Mouse (Mus musculus) heart, adult 2 months (tissue): ENCODE data around the gene Eefsec. TPM values are rescaled to one million over a fixed set of nuclear protein-coding genes. Genes with fewer than 3 reads are reported as not detected.

ENCODE experiments used
- DNase-seq, 2 experiments: peaks; one replicate each; pipeline ENCODE4 v3.0.0; 2021
- H3K27ac ChIP-seq: fragments of 200-600 bp; 2 replicates; pipeline ENCODE4 v1.8.1; 2022
- H3K27me3 ChIP-seq: fragments of 200-500 bp; 2 replicates; pipeline ENCODE4 v1.6.1; 2012; ENCODE audit warnings: mild to moderate bottlenecking, low read length, inconsistent platforms, mixed read lengths; ENCODE audit not compliant: control insufficient read depth, insufficient read depth
- H3K36me3 ChIP-seq: fragments of 200-500 bp; 2 replicates; pipeline ENCODE4 v1.6.1; 2012; ENCODE audit warnings: low read length, inconsistent platforms; ENCODE audit not compliant: control insufficient read depth, insufficient read depth
- H3K4me1 ChIP-seq: fragments of 200-500 bp; 2 replicates; pipeline ENCODE4 v1.6.1; 2011; ENCODE audit warnings: low read length; ENCODE audit not compliant: control insufficient read depth, insufficient read depth
- H3K4me3 ChIP-seq: fragments of 200-600 bp; 2 replicates; pipeline ENCODE4 v1.8.1; 2022
- H3K79me2 ChIP-seq: fragments of 200-500 bp; replicated peaks from 2 replicates; pipeline ENCODE4 v1.6.1; 2012; ENCODE audit warnings: mild to moderate bottlenecking, inconsistent platforms, low read length, moderate library complexity, mixed read lengths; ENCODE audit not compliant: control insufficient read depth, insufficient read depth
- H3K9ac ChIP-seq: fragments of 200-500 bp; 2 replicates; pipeline ENCODE4 v1.6.1; 2012; ENCODE audit warnings: low read depth, mild to moderate bottlenecking, control low read depth, inconsistent platforms, low read length, mixed read lengths
- CTCF ChIP-seq: fragments of 200-600 bp; IDR thresholded peaks from 2 replicates; pipeline ENCODE4 v1.8.1; 2022; ENCODE audit warnings: antibody characterized with exemption, mild to moderate bottlenecking, moderate library complexity
- EP300 ChIP-seq: fragments of 200-500 bp; IDR thresholded peaks from 2 replicates; pipeline ENCODE4 v1.6.1; 2011; ENCODE audit warnings: low read depth, low read length, control low read depth; ENCODE audit not compliant: insufficient read depth
- POLR2A ChIP-seq: fragments of 200-500 bp; IDR thresholded peaks from 2 replicates; pipeline ENCODE4 v1.6.1; 2011; ENCODE audit warnings: mild to moderate bottlenecking, low read depth, low read length, control low read depth; ENCODE audit not compliant: insufficient read depth
- WGBS: fragments of 180-500 bp; shearing (Covaris S2); methylation state at CpG from one replicate; pipeline ENCODE4 v1.1.7; 2018; 5-methylcytosine and 5-hydroxymethylcytosine counted together
- intact Hi-C: fragments of 180-260 bp; cut with DNase I; formaldehyde crosslinking; loops from one replicate; pipeline ENCODE4 v1.15.1; 2025
- polyA plus RNA-seq: library from polyadenylated mRNA; depleted of rRNA; stranded (reverse); fragments of >200 nt; gene quantifications from 2 replicates; pipeline ENCODE4 v1.2.3, GENCODE M21; 2012; rRNA removed
- total RNA-seq, 2 experiments: library from RNA; stranded (reverse); gene quantifications; 2 replicates each; pipeline ENCODE4 v1.2.3; 2021

Gene Eefsec
- total and polyA plus RNA-seq, 3 experiments, result 6.2 to 8.9 (median 6.6) TPM

- peaks cover 10% of the 10 kb centered on the region for H3K36me3 ChIP-seq
- H3K27ac ChIP-seq, result no peak overlapping the region
- H3K4me3 ChIP-seq, result no peak overlapping the region
- WGBS, result 85% methylated on average over 10 of the region's 10 CpGs
- intact Hi-C loops, result loop anchor here (2.0 kb wide), 1 partner anchor 19 kb away; no protein-coding TSS in a partner anchor
- H3K4me1 ChIP-seq, result peaks cover 7% of the 10 kb centered on the region
- no peak for DNase-seq
- H3K79me2 ChIP-seq, result no peaks in the 10 kb centered on the region
- TF ChIP-seq CTCF, result no peak
- no peak for TF ChIP-seq POLR2A
- TF ChIP-seq EP300, result no peak
- 0 out of 2 replicates have a peak, but pooled peaks cover 2% of the 10 kb centered on the region for H3K27me3 ChIP-seq
- no peak overlapping the region for H3K9ac ChIP-seq
Observed at GRCm38 (mm10) chr6:88207403-88208033, 238.8 kb downstream of the Eefsec start.

Other genes with a start within 250 kb of the Eefsec start
- not detected for gene Dnajb8, start 224.3 kb downstream of the Eefsec start, total RNA-seq
- gene Dnajb8, start 224.3 kb downstream of the Eefsec start, polyA plus RNA-seq, result 0.29 TPM in 1 of 2 replicates, not detected in the other
- gene Ruvbl1, start 18.9 kb upstream of the Eefsec start, total RNA-seq, result 10 to 100 TPM; 16.7 to 18.4 TPM
- gene Ruvbl1, start 18.9 kb upstream of the Eefsec start, polyA plus RNA-seq, result 15.7 and 16.0 TPM in 2 replicates
- gene Sec61a1, start 72.4 kb upstream of the Eefsec start, total RNA-seq, result 10 to 100 TPM; 40.4 to 44.5 TPM
- 63.0 and 79.2 TPM in 2 replicates for gene Sec61a1, start 72.4 kb upstream of the Eefsec start, polyA plus RNA-seq
- 10 to 100 TPM; 35.7 to 37.4 TPM for gene Kbtbd12, start 191.4 kb upstream of the Eefsec start, total RNA-seq
- 14.7 and 20.4 TPM in 2 replicates for gene Kbtbd12, start 191.4 kb upstream of the Eefsec start, polyA plus RNA-seq